Mouse (Mus musculus) hindbrain, embryonic 12.5 days (tissue): ENCODE measurements around the gene Oxa1l. TPM values are rescaled to one million over a fixed set of nuclear protein-coding genes. Genes with fewer than 3 reads are reported as not detected.
"Not testable (repeated sequence)": the region's sequence is repeated elsewhere in the genome, so short reads cannot be mapped to it uniquely, and the experiment has no call there.

Source experiments
- ATAC-seq: fragments of 200-750 bp; cut with Nextera tagmentation; 2 replicates; pipeline ENCODE4 v1.8.0; 2017; ENCODE audit warnings: moderate TSS enrichment; ENCODE audit not compliant: low FRiP score
- H3K27ac ChIP-seq: fragments of 300-500 bp; sonication (generic); 2 replicates; pipeline ENCODE4 v1.5.1; 2016; ENCODE audit warnings: mild to moderate bottlenecking
- H3K27me3 ChIP-seq: fragments of 300-500 bp; sonication (generic); 2 replicates; pipeline ENCODE4 v1.6.1; 2016; ENCODE audit warnings: mild to moderate bottlenecking
- H3K36me3 ChIP-seq: fragments of 300-500 bp; sonication (generic); 2 replicates; pipeline ENCODE4 v1.6.1; 2016; ENCODE audit warnings: mild to moderate bottlenecking
- H3K4me1 ChIP-seq: fragments of 300-500 bp; sonication (generic); 2 replicates; pipeline ENCODE4 v1.6.1; 2016
- H3K4me2 ChIP-seq: fragments of 300-500 bp; sonication (generic); replicated peaks from 2 replicates; pipeline ENCODE4 v1.6.1; 2016; ENCODE audit warnings: mild to moderate bottlenecking
- H3K4me3 ChIP-seq: fragments of 300-500 bp; sonication (generic); 2 replicates; pipeline ENCODE4 v1.5.1; 2016; ENCODE audit warnings: mild to moderate bottlenecking
- H3K9ac ChIP-seq: fragments of 300-500 bp; sonication (generic); 2 replicates; pipeline ENCODE4 v1.6.1; 2016; ENCODE audit warnings: mild to moderate bottlenecking, moderate library complexity
- H3K9me3 ChIP-seq: fragments of 300-500 bp; sonication (generic); replicated peaks from 2 replicates; pipeline ENCODE4 v1.6.1; 2016; ENCODE audit warnings: mild to moderate bottlenecking
- WGBS: fragments of 180-500 bp; shearing (Covaris S2); methylation state at CpG from one replicate; pipeline ENCODE4 v1.1.7; 2016; 5-methylcytosine and 5-hydroxymethylcytosine counted together
- polyA plus RNA-seq: library from polyadenylated mRNA; unstranded; fragments of >200 nt; fragmentation: Nextera tagmentation; extraction: Ambion mirVana; gene quantifications from 2 replicates; pipeline ENCODE4 v1.2.1, GENCODE M21; 2016

Gene Oxa1l
- polyA plus RNA-seq, 1 experiment from 2014 or later: 42.2 TPM

- not testable (repeated sequence) for H3K9ac ChIP-seq, H3K27me3 ChIP-seq, H3K4me3 ChIP-seq, ATAC-seq, H3K36me3 ChIP-seq, H3K27ac ChIP-seq, H3K4me2 ChIP-seq, H3K9me3 ChIP-seq, H3K4me1 ChIP-seq
- 93% methylated on average over 16 of the region's 16 CpGs for WGBS
Observed at GRCm38 (mm10) chr14:54350773-54351541, 9.7 kb upstream of the Oxa1l start.

- Histone ChIP-seq H3K27me3 (no peaks in the 10 kb centered on the region; the same call in 1 of the 2 replicates), H3K4me3 (no peak overlapping the region), H3K4me2 (no peak overlapping the region), H3K36me3 (no peaks in the 10 kb centered on the region), H3K9ac (no peak overlapping the region), H3K27ac (no peak overlapping the region), H3K4me1 (no peaks in the 10 kb centered on the region), H3K9me3 (0 out of 2 replicates have a peak, but pooled peaks cover 8% of the 10 kb centered on the region)
- WGBS: 89% methylated on average over 8 of the region's 8 CpGs
- no peak for ATAC-seq
Observed at GRCm38 (mm10) chr14:54352314-54352713, 8.3 kb upstream of the Oxa1l start.

- Histone ChIP-seq H3K27me3 (no peaks in the 10 kb centered on the region; the same call in 1 of the 2 replicates), H3K4me2 (no peak overlapping the region), H3K9ac (no peak overlapping the region), H3K4me1 (no peaks in the 10 kb centered on the region), H3K4me3 (no peak overlapping the region), H3K36me3 (no peaks in the 10 kb centered on the region), H3K27ac (no peak overlapping the region), H3K9me3 (0 out of 2 replicates have a peak, but pooled peaks cover under 1% of the 10 kb centered on the region)
- WGBS: 48% methylated on average over 1 of the region's 1 CpGs
- no peak for ATAC-seq
Observed at GRCm38 (mm10) chr14:54354406-54354805, 6.2 kb upstream of the Oxa1l start.

- Histone ChIP-seq H3K9me3 (no peaks in the 10 kb centered on the region), H3K4me2 (no peak overlapping the region), H3K4me1 (peaks cover 15% of the 10 kb centered on the region), H3K9ac (no peak overlapping the region), H3K36me3 (peaks cover 36% of the 10 kb centered on the region), H3K27ac (no peak overlapping the region), H3K4me3 (no peak overlapping the region), H3K27me3 (no peaks in the 10 kb centered on the region)
- ATAC-seq: no peak
- 94% methylated on average over 8 of the region's 8 CpGs for WGBS
Observed at GRCm38 (mm10) chr14:54363156-54363555, 2.5 kb downstream of the Oxa1l start.

- Histone ChIP-seq H3K4me3 (no peak overlapping the region), H3K4me2 (no peak overlapping the region), H3K9me3 (no peaks in the 10 kb centered on the region), H3K9ac (no peak overlapping the region), H3K27ac (no peak overlapping the region), H3K4me1 (peaks cover 15% of the 10 kb centered on the region), H3K36me3 (peaks cover 56% of the 10 kb centered on the region), H3K27me3 (no peaks in the 10 kb centered on the region)
- WGBS: 91% methylated on average over 5 of the region's 5 CpGs
- no peak for ATAC-seq
Observed at GRCm38 (mm10) chr14:54365026-54365645, 4.5 kb downstream of the Oxa1l start.

- peaks cover 66% of the 10 kb centered on the region for H3K36me3 ChIP-seq
- no peak overlapping the region for H3K4me2 ChIP-seq
Observed at GRCm38 (mm10) chr14:54366581-54366980, 5.9 kb downstream of the Oxa1l start.

GRCm38 (mm10) chr14:54367429-54368060 lies 6.9 kb downstream of the Oxa1l start:
- no peaks in the 10 kb centered on the region for H3K27me3 ChIP-seq
- peaks cover 5% of the 10 kb centered on the region for H3K4me1 ChIP-seq
- H3K36me3 ChIP-seq: peaks cover 69% of the 10 kb centered on the region
- H3K27ac ChIP-seq: no peak overlapping the region
- ATAC-seq: no peak
- H3K9ac ChIP-seq: no peak overlapping the region
- WGBS: 92% methylated on average over 18 of the region's 18 CpGs
- no peak overlapping the region for H3K4me2 ChIP-seq
- no peak overlapping the region for H3K4me3 ChIP-seq
- H3K9me3 ChIP-seq: 0 out of 2 replicates have a peak, but pooled peaks cover 3% of the 10 kb centered on the region

More at GRCm38 (mm10) chr14:54366581-54366980, 5.9 kb downstream of the Oxa1l start:
- WGBS: 95% methylated on average over 10 of the region's 10 CpGs
- 0 out of 2 replicates have a peak, but pooled peaks cover 3% of the 10 kb centered on the region for H3K9me3 ChIP-seq
- no peak overlapping the region for H3K27ac ChIP-seq
- no peaks in the 10 kb centered on the region for H3K27me3 ChIP-seq
- no peak for ATAC-seq
- H3K4me3 ChIP-seq: no peak overlapping the region
- H3K4me1 ChIP-seq: peaks cover 12% of the 10 kb centered on the region
- H3K9ac ChIP-seq: no peak overlapping the region

GRCm38 (mm10) chr14:54369372-54369771 lies 8.7 kb downstream of the Oxa1l start:
- Histone ChIP-seq H3K4me1 (no peaks in the 10 kb centered on the region), H3K4me2 (no peak overlapping the region), H3K9ac (no peak overlapping the region), H3K4me3 (no peak overlapping the region), H3K27ac (no peak overlapping the region), H3K36me3 (peaks cover 55% of the 10 kb centered on the region), H3K27me3 (no peaks in the 10 kb centered on the region), H3K9me3 (0 out of 2 replicates have a peak, but pooled peaks cover 3% of the 10 kb centered on the region)
- ATAC-seq: no peak
- WGBS: 98% methylated on average over 3 of the region's 3 CpGs

- WGBS: 93% methylated on average over 6 of the region's 6 CpGs
- Histone ChIP-seq H3K36me3 (peaks cover 55% of the 10 kb centered on the region), H3K27ac (no peak overlapping the region), H3K4me2 (no peak overlapping the region), H3K9ac (no peak overlapping the region), H3K27me3 (no peaks in the 10 kb centered on the region), H3K4me3 (no peak overlapping the region), H3K9me3 (0 out of 2 replicates have a peak, but pooled peaks cover 3% of the 10 kb centered on the region), H3K4me1 (no peaks in the 10 kb centered on the region)
- ATAC-seq: no peak
Observed at GRCm38 (mm10) chr14:54370595-54370994, 10.0 kb downstream of the Oxa1l start.

- H3K4me2 ChIP-seq: no peak overlapping the region
- H3K4me3 ChIP-seq: no peak overlapping the region
- 0 out of 2 replicates have a peak, but pooled peaks cover 3% of the 10 kb centered on the region for H3K9me3 ChIP-seq
- H3K27ac ChIP-seq: no peak overlapping the region
- ATAC-seq: peak; percentile 56; the same call in 1 of the 2 replicates
- no peak overlapping the region for H3K9ac ChIP-seq
- H3K4me1 ChIP-seq: no peaks in the 10 kb centered on the region
- no peaks in the 10 kb centered on the region for H3K27me3 ChIP-seq
- 93% methylated on average over 10 of the region's 10 CpGs for WGBS
- peaks cover 49% of the 10 kb centered on the region for H3K36me3 ChIP-seq
Observed at GRCm38 (mm10) chr14:54371460-54371859, 10.8 kb downstream of the Oxa1l start.

GRCm38 (mm10) chr14:54372923-54373322 lies 12.3 kb downstream of the Oxa1l start:
- no peak overlapping the region for H3K27ac ChIP-seq
- no peak overlapping the region for H3K4me3 ChIP-seq
- H3K27me3 ChIP-seq: no peaks in the 10 kb centered on the region
- H3K36me3 ChIP-seq: peaks cover 35% of the 10 kb centered on the region
- WGBS: 95% methylated on average over 9 of the region's 9 CpGs
- H3K4me1 ChIP-seq: no peaks in the 10 kb centered on the region
- H3K9ac ChIP-seq: no peak overlapping the region
- no peak overlapping the region for H3K4me2 ChIP-seq
- 0 out of 2 replicates have a peak, but pooled peaks cover 3% of the 10 kb centered on the region for H3K9me3 ChIP-seq
- ATAC-seq: no peak

- WGBS: 80% methylated on average over 3 of the region's 3 CpGs
Observed at GRCm38 (mm10) chr14:54375916-54376315, 15.3 kb downstream of the Oxa1l start.

More at GRCm38 (mm10) chr14:54375916-54376315, 15.3 kb downstream of the Oxa1l start:
- Histone ChIP-seq H3K9ac (no peak overlapping the region), H3K4me3 (no peak overlapping the region), H3K27ac (no peak overlapping the region), H3K4me1 (no peaks in the 10 kb centered on the region), H3K9me3 (0 out of 2 replicates have a peak, but pooled peaks cover 3% of the 10 kb centered on the region), H3K4me2 (no peak overlapping the region), H3K27me3 (no peaks in the 10 kb centered on the region), H3K36me3 (peaks cover 6% of the 10 kb centered on the region; the same call in 1 of the 2 replicates)
- no peak for ATAC-seq
